Mouse (Mus musculus): Measurements from ENCODE around the gene Inpp5e. TPM values are rescaled to one million over a fixed set of nuclear protein-coding genes. Genes with fewer than 3 reads are reported as not detected.

Gene Inpp5e
- 25.7 and 26.7 TPM in 2 replicates for polyA plus RNA-seq (2015; fragmentation: Nextera tagmentation; extraction: Ambion mirVana)

DNA sequence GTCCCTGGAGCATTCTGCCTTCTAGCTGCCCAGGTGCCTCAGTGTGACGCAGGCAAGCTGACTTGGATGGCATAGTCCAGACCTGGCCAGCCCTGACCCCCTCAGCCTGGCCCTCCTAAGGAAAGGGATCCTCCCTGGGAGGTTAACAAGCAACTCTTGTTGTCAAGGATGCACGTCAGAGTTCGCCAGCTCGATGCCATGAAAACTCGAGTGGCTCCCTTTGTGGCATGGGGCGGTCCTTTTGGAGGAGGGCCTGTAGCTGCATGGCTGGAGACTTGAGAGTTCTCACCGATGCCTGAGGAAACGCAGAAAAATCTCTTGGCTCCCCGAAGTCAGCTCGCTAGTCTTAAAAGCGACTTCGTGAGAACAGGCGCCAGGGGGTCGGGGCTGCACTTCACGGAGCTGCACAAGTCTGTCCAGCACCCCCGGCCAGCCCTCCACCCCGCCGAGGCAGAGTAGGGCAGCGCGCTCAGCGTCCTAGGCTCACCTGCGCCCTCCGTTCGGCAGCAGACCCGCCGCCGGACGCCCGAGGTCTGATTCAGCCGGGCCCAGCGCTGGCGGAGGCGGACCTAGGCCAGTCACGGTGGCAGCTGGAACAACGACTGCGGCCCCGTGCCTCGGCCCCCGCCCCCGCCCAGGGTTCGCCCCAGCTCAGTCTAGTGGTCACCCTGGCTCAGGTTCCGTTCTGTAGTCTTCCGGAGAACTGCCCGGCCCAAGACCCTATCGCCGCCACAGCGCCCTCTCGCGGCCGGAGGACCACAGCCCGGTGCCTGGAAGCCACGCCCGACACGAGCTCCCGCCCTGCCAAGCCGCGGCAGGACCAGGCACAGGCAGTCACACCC, at the start of gene Inpp5e:
TSS of gene Inpp5e (minus strand) at position 689 of the 842 bp plus-strand sequence.
- H3K4me2 ChIP-seq (replicated peaks) = peak within 1 kb of the TSS; percentile 97
- peak within 1 kb of the TSS; percentile 72 for H3K27ac ChIP-seq
- H3K27me3 ChIP-seq = no peaks in the 10 kb centered on the region
- peaks cover 57% of the 10 kb centered on the region for H3K36me3 ChIP-seq
- peak within 1 kb of the TSS; percentile 93 for H3K4me3 ChIP-seq
- H3K4me1 ChIP-seq = peaks cover 33% of the 10 kb centered on the region
- 1% methylated on average over 57 of the region's 57 CpGs for WGBS
- peak; percentile 96 for ATAC-seq (ENCODE audit: low FRiP score, low read depth)
- H3K9me3 ChIP-seq = no peaks in the 10 kb centered on the region
- H3K9ac ChIP-seq = peak within 1 kb of the TSS; percentile 95

DNA sequence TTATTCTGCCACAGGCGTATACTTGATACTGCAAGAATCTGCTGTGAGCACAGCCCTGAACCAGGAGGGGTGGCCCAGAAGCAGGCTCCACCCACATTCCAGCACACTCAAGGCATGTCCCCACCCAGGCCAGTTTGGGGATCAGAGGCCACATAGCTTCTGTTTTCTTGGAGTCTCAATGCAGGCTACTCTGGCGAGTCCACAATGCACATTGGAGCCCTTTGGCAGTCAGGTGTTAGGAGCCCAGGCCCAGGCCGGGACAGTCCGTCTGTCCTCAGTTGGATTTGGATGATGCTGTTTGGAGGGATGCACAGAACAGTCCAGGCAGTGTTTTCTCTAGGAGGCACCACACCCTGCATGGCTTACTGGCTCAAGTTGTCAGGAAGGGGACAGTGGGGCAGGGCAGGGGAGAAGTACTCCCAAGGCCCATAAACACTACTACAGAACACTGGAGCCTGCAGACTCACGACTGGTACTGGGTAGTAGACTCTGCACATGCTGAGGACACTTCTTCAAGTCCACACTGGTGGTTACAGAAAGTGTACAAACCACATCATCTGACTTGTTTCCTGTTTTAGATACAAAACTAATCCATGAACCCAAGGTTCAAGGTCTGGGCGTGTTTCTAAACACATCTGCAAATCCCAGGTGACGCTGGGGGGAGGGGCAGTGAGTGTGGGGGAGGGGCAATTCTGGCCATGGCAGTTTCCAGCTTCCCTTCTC, 49.6 kb upstream of the Inpp5e start:
- no peaks in the 10 kb centered on the region for H3K9me3 ChIP-seq
- WGBS = 32% methylated on average over 7 of the region's 7 CpGs
- H3K4me3 ChIP-seq = no peak overlapping the region
- ATAC-seq (ENCODE audit: low FRiP score, low read depth) = peak; percentile 61; the same call in 1 of the 2 replicates
- no peak overlapping the region for H3K4me2 ChIP-seq (replicated peaks)
- peaks cover 47% of the 10 kb centered on the region for H3K36me3 ChIP-seq
- H3K9ac ChIP-seq = no peak overlapping the region
- H3K4me1 ChIP-seq = peaks cover 20% of the 10 kb centered on the region
- H3K27me3 ChIP-seq = no peaks in the 10 kb centered on the region
- H3K27ac ChIP-seq = peak overlapping the region; percentile 76

DNA sequence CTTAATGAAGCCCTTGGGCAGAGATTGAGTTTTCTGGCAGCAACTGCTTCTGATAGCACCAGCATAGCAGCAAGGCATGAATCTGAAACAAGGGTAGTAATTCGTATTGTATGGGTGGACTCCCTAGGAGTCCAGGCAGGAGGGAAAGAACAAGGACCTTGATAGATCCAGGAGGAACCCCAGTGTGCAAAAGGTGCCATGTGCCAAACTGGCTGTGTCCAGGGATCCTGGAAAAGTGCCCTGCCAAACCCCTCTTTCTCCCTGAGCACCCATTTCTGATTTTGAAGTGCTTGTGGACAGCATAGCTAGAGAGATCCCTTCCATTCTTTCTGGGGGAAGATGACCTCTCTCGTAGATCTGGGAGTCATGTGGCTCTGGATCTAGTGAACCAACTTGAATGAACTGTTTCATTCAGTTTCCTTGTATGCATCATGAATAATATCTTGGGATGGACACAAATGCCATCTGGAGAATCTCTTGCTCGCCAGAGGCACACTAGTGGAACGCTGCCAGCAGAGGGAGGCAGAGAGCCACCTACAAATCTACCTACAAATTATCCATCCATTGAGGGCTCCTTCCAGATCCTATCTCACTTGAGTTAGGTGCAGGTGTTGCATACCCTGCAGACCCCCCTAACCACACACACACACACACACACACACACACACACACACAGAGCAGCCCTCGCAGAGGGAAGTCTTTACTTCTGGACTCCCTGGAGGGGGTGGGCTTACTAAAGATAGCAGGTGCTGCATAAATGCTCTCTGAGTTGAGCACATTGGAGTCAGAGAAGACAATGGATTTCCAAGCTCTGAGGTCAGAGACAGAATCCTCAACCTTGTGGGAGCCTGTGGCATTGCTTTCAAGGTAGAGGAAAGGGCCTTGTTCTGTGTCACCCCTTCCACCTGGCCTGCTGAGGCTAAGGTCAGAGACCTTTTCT, 40.4 kb upstream of the Inpp5e start:
- Histone ChIP-seq H3K27me3 (no peaks in the 10 kb centered on the region), H3K9me3 (no peaks in the 10 kb centered on the region), H3K4me1 (peaks cover 15% of the 10 kb centered on the region), H3K36me3 (peaks cover 3% of the 10 kb centered on the region), H3K4me2 (replicated peaks) (no peak overlapping the region), H3K4me3 (no peak overlapping the region), H3K27ac (no peak overlapping the region), H3K9ac (no peak overlapping the region; the same call in 1 of the 2 replicates)
- ATAC-seq (ENCODE audit: low FRiP score, low read depth) = no peak
- 23% methylated on average over 5 of the region's 5 CpGs for whole genome bisulfite sequencing

DNA sequence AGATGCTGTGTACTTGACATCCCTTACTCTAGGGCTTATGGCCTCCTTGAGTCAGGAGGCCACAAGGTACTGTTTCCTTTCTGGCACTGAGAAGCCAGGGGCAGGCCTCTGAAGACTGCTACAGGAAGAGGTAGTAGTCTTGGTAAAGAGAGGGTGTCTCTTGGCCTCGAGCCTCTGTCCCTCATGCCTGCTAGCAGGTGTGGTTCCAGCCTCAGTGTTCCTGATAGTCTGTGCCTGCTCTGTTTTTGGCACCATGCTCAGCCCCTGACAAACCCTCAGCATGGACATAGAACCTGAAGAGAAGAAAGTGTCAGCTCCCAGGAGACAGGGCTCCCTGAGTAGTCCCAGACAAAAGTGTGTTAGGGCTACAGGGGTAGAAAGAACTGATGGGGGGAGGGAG, 38.4 kb upstream of the Inpp5e start:
- H3K4me1 ChIP-seq = peaks cover 32% of the 10 kb centered on the region
- no peak for ATAC-seq (ENCODE audit: low FRiP score, low read depth)
- WGBS = 78% methylated on average over 1 of the region's 1 CpGs
- no peaks in the 10 kb centered on the region for H3K27me3 ChIP-seq
- no peak overlapping the region for H3K4me3 ChIP-seq
- H3K9ac ChIP-seq = peak overlapping the region; percentile 43; the same call in 1 of the 2 replicates
- no peak overlapping the region for H3K27ac ChIP-seq
- no peaks in the 10 kb centered on the region for H3K9me3 ChIP-seq
- H3K36me3 ChIP-seq = no peaks in the 10 kb centered on the region; the same call in 1 of the 2 replicates
- H3K4me2 ChIP-seq (replicated peaks) = no peak overlapping the region

GRCm38 (mm10) chr2:26446671-26447070, 37.7 kb upstream of the Inpp5e start:
- Histone ChIP-seq H3K27ac (no peak overlapping the region), H3K36me3 (peaks cover 2% of the 10 kb centered on the region), H3K4me3 (peak overlapping the region; percentile 92), H3K27me3 (no peaks in the 10 kb centered on the region), H3K9me3 (no peaks in the 10 kb centered on the region), H3K4me2 (replicated peaks) (peak overlapping the region; percentile 96), H3K9ac (peak overlapping the region; percentile 80), H3K4me1 (peaks cover 32% of the 10 kb centered on the region)
- WGBS = 70% methylated on average over 4 of the region's 4 CpGs
- ATAC-seq (ENCODE audit: low FRiP score, low read depth) = no peak

GRCm38 (mm10) chr2:26445666-26446445, 36.9 kb upstream of the Inpp5e start:
- Histone ChIP-seq H3K4me3 (peak overlapping the region; percentile 92), H3K27me3 (no peaks in the 10 kb centered on the region), H3K27ac (peak overlapping the region; percentile 82), H3K9ac (peak overlapping the region; percentile 80), H3K36me3 (peaks cover 10% of the 10 kb centered on the region), H3K4me2 (replicated peaks) (peak overlapping the region; percentile 96), H3K9me3 (no peaks in the 10 kb centered on the region), H3K4me1 (peaks cover 32% of the 10 kb centered on the region)
- ATAC-seq (ENCODE audit: low FRiP score, low read depth) = peak; percentile 91
- WGBS = under 1% methylated on average over 44 of the region's 44 CpGs

DNA sequence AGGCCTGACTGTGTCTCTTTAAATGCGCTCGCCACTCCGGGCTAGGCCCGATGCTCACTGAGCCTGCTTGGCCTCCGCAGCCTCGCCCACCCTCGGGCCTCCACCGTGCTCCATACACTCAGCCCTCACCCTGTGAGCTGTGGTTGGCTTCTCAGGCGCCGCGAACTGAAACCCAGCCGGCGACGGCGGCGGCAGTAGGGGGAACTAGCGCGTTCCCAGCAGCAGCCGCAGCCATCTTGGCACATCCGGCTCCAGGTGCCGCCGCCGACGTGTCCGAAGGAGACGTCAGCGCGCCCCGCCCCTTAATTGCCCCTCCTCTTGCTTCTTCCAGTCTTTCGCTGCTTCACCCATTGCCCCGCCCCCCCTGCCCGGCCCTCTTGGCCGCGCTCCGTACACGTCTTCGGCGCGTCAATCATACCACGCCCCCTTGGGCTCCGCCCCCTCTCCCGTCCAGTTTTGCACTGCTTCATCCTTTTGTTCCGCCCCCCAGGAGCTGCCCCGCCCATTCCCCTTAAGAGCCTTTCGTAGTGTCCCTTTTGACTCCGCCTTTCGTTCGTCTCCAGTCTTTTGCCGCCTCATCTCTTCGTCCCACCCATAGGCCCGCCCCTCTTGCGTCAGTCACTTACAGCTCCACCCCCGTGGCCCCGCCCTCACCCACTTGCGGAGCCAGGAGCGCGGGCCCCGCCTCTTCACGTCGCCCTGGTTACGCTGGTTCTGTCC, 36.1 kb upstream of the Inpp5e start, which contains the start of gene Sec16a:
TSS of gene Sec16a (minus strand) at position 271 of the 720 bp plus-strand sequence.
- Histone ChIP-seq H3K4me1 (peaks cover 32% of the 10 kb centered on the region), H3K4me2 (replicated peaks) (peak within 1 kb of the TSS; percentile 96), H3K36me3 (peaks cover 18% of the 10 kb centered on the region), H3K27me3 (no peaks in the 10 kb centered on the region), H3K27ac (peak within 1 kb of the TSS; percentile 82), H3K9ac (peak within 1 kb of the TSS; percentile 92), H3K9me3 (no peaks in the 10 kb centered on the region), H3K4me3 (peak within 1 kb of the TSS; percentile 92)
- peak; percentile 93 for ATAC-seq (ENCODE audit: low FRiP score, low read depth)
- 1% methylated on average over 58 of the region's 61 CpGs for WGBS

GRCm38 (mm10) chr2:26444368-26444767, 35.4 kb upstream of the Inpp5e start:
- H3K36me3 ChIP-seq = peaks cover 25% of the 10 kb centered on the region
- no peaks in the 10 kb centered on the region for H3K27me3 ChIP-seq
- H3K27ac ChIP-seq = peak overlapping the region; percentile 80
- no peaks in the 10 kb centered on the region for H3K9me3 ChIP-seq
- H3K4me2 ChIP-seq (replicated peaks) = peak overlapping the region; percentile 89
- peak overlapping the region; percentile 92 for H3K4me3 ChIP-seq
- no peak for ATAC-seq (ENCODE audit: low FRiP score, low read depth)
- WGBS = 4% methylated on average over 15 of the region's 15 CpGs
- H3K9ac ChIP-seq = peak overlapping the region; percentile 92
- H3K4me1 ChIP-seq = peaks cover 32% of the 10 kb centered on the region

DNA sequence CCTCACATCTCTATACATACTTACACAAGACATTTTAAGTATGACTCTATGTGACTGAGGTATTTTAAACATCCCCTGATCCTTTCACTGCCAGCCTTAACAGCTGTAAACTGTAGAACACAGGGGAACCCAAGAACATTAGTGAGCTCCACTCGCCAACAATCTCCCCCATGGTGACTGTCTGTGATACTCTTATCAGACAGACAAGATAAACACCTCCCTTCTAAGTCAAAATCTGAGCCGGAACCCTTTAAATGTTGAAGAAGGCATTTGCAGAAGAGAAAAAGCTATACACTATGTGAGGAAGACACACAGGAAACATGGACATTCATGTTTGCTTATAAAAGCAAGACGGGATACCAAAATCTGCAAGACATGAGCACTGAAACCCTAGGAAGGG, 34.9 kb upstream of the Inpp5e start:
- ATAC-seq (ENCODE audit: low FRiP score, low read depth) = no peak
- Histone ChIP-seq H3K27ac (no peak overlapping the region), H3K4me3 (peak overlapping the region; percentile 92), H3K27me3 (no peaks in the 10 kb centered on the region), H3K9ac (peak overlapping the region; percentile 92), H3K4me1 (peaks cover 32% of the 10 kb centered on the region), H3K36me3 (peaks cover 30% of the 10 kb centered on the region), H3K9me3 (no peaks in the 10 kb centered on the region), H3K4me2 (replicated peaks) (peak overlapping the region; percentile 89)
- WGBS = 39% methylated on average over 3 of the region's 3 CpGs

GRCm38 (mm10) chr2:26442843-26443242, 33.8 kb upstream of the Inpp5e start:
- H3K27me3 ChIP-seq = no peaks in the 10 kb centered on the region
- H3K9ac ChIP-seq = peak overlapping the region; percentile 1; the same call in 1 of the 2 replicates
- ATAC-seq (ENCODE audit: low FRiP score, low read depth) = no peak
- WGBS = 93% methylated on average over 1 of the region's 1 CpGs
- H3K9me3 ChIP-seq = no peaks in the 10 kb centered on the region
- H3K27ac ChIP-seq = no peak overlapping the region
- peak overlapping the region; percentile 89 for H3K4me2 ChIP-seq (replicated peaks)
- H3K36me3 ChIP-seq = peaks cover 41% of the 10 kb centered on the region
- no peak overlapping the region for H3K4me3 ChIP-seq
- peaks cover 36% of the 10 kb centered on the region for H3K4me1 ChIP-seq

All from limb, embryonic 13.5 days (tissue).